Mouse (Mus musculus) liver, embryonic 14.5 days (tissue): Measurements from ENCODE around the gene Chil1.

Experiments
- CTCF ChIP-seq: IDR thresholded peaks from 2 replicates; pipeline ENCODE4 v1.5.1; 2016; ENCODE audit warnings: antibody characterized with exemption, low read depth, control low read depth
- EP300 ChIP-seq: IDR thresholded peaks from 2 replicates; pipeline ENCODE4 v1.6.1; 2016; ENCODE audit warnings: antibody characterized with exemption, low read depth

- TF ChIP-seq CTCF (no peak), EP300 (no peak)
Measured at GRCm38 (mm10) chr1:134219608-134220007, 37.6 kb downstream of the Chil1 start.
